In the genomic region with DNA sequence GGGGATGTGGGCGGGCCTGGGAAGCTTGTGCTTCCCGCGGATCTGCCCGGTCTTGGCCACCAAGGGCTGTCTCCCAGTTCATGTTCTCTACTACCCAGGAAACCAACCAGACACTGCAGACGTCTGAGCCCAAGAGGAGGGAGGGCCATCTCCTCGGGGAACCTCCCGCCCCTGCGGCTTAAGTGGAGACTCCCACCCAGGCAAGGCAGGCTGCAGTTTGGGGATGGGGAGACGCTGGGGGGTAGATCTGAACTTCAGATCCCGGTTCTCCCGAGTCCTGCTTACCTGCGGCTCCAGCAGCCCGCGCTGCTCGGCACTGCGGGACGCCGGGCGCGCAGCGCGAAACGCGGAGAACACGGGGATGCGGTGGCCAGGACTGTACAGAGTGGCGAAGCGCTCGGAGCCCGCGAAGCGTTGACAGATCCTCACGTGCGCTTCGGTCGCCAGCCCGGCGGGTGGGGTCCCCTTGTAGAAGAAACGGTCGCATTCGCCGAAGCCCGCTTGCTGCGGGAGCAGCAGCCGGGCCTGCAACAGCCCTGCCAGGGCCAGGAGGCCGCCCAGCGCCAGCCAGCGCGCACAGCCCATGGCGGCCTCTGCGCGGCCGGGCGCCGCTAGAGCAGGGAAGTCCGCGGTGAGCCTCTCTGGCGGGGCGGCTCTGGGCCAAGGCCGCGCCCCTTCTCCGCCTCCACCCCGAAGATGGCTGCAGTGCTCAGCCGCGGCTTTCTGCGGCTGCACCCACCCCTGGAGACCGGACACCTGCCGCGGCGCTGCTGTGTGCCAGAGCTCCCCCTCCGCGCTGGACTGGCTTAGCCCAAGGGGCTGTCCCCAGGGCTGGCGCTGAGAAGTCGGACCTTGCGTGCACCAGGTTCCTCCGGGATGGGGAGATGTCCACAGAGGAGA, we compare ENCODE assay signal across 8 mouse cellular contexts. TPM values are rescaled to one million over a fixed set of nuclear protein-coding genes. Genes with fewer than 3 reads are reported as not detected.
DNase-seq lines count a peak whose midpoint lies in the region; ATAC-seq and TF ChIP-seq lines count a peak whose summit lies in the region.

No protein-coding gene starts in this region.

- H3K4me3 ChIP-seq in bone marrow, adult 2 months (replicated peaks; ENCODE audit: control insufficient read depth, low read depth, low read length): peak overlapping the region; percentile 98
- H3K4me3 ChIP-seq in embryonic facial prominence, embryonic 15.5 days (replicated peaks): peak overlapping the region; percentile 76
- peak overlapping the region; percentile 75 for H3K4me3 ChIP-seq in heart, embryonic 10.5 days
- peak overlapping the region; percentile 60 for H3K4me3 ChIP-seq in kidney, embryonic 15.5 days (replicated peaks)

- TF ChIP-seq CTCF in bone marrow, adult 2 months (IDR thresholded peaks at IDR 0.05; ENCODE audit: control insufficient read depth, insufficient read depth, low read length): no peak

- peak; percentile 95; the same call in 1 of the 2 replicates for TF ChIP-seq POLR2A in bone marrow, adult 2 months (IDR thresholded peaks at IDR 0.05; ENCODE audit: borderline replicate concordance, control insufficient read depth, low read depth, low read length)

- H3K36me3 ChIP-seq in embryonic facial prominence, embryonic 15.5 days: no peaks in the 10 kb centered on the region
- no peaks in the 10 kb centered on the region for H3K36me3 ChIP-seq in heart, embryonic 10.5 days
- no peaks in the 10 kb centered on the region for H3K36me3 ChIP-seq in kidney, embryonic 15.5 days

- no peaks in the 10 kb centered on the region for H3K27me3 ChIP-seq in embryonic facial prominence, embryonic 15.5 days
- H3K27me3 ChIP-seq in heart, embryonic 10.5 days (ENCODE audit: insufficient read depth, poor library complexity, severe bottlenecking): peaks cover 17% of the 10 kb centered on the region
- H3K27me3 ChIP-seq in kidney, embryonic 15.5 days: 0 out of 2 replicates have a peak, but pooled peaks cover 3% of the 10 kb centered on the region

- peak overlapping the region; percentile 91 for H3K27ac ChIP-seq in bone marrow, adult 2 months (ENCODE audit: control insufficient read depth, insufficient read depth, low read depth, low read length, poor library complexity)
- H3K27ac ChIP-seq in embryonic facial prominence, embryonic 15.5 days (replicated peaks): peak overlapping the region; percentile 82
- peak overlapping the region; percentile 91 for H3K27ac ChIP-seq in heart, embryonic 10.5 days
- H3K27ac ChIP-seq in kidney, embryonic 15.5 days: peak overlapping the region; percentile 72

- peak overlapping the region; percentile 68 for H3K9ac ChIP-seq in embryonic facial prominence, embryonic 15.5 days
- peak overlapping the region; percentile 56 for H3K9ac ChIP-seq in kidney, embryonic 15.5 days

- peak overlapping the region; percentile 94 for H3K4me2 ChIP-seq in embryonic facial prominence, embryonic 15.5 days (replicated peaks)
- peak overlapping the region; percentile 91 for H3K4me2 ChIP-seq in kidney, embryonic 15.5 days

- DNase-seq in 416B (ENCODE audit: low read depth) (peak; percentile 89), liver (peak; percentile 92)
- DNase-seq in heart, embryonic 10.5 days (ENCODE audit: low spot score): peak; percentile 94
- DNase-seq in monocyte, adult 2 months (ENCODE audit: low read depth in 1 of 2, low spot score in 2 of 2): peak; percentile 43 to 72
- peak; percentile 79 to 83 for DNase-seq in spleen, postnatal 14 days (ENCODE audit: low spot score in 2 of 2)

- peak; percentile 93 for ATAC-seq in embryonic facial prominence, embryonic 15.5 days (ENCODE audit: insufficient number of reproducible peaks, low FRiP score, low TSS enrichment, low read depth)
- peak; percentile 98 for ATAC-seq in kidney, embryonic 15.5 days (replicated peaks; ENCODE audit: low FRiP score)

- under 1% methylated on average over 75 of the region's 76 CpGs for WGBS in bone marrow, adult 2 months
- under 1% methylated on average over 76 of the region's 76 CpGs for WGBS in embryonic facial prominence, embryonic 15.5 days
- WGBS in heart, embryonic 10.5 days: under 1% methylated on average over 71 of the region's 76 CpGs
- under 1% methylated on average over 76 of the region's 76 CpGs for WGBS in kidney, embryonic 15.5 days

- H3K9me3 ChIP-seq in embryonic facial prominence, embryonic 15.5 days (replicated peaks): no peaks in the 10 kb centered on the region
- H3K9me3 ChIP-seq in heart, embryonic 10.5 days: no peaks in the 10 kb centered on the region
- no peaks in the 10 kb centered on the region for H3K9me3 ChIP-seq in kidney, embryonic 15.5 days (replicated peaks)

- H3K4me1 ChIP-seq in bone marrow, adult 2 months (ENCODE audit: control insufficient read depth, insufficient read depth, low read length): peaks cover 2% of the 10 kb centered on the region; the same call in 1 of the 2 replicates
- H3K4me1 ChIP-seq in embryonic facial prominence, embryonic 15.5 days: peaks cover 21% of the 10 kb centered on the region; the same call in 1 of the 2 replicates
- peaks cover 17% of the 10 kb centered on the region for H3K4me1 ChIP-seq in heart, embryonic 10.5 days
- H3K4me1 ChIP-seq in kidney, embryonic 15.5 days: peaks cover 22% of the 10 kb centered on the region

RNA-seq across cellular contexts. Expression of a gene that starts 0.7 kb away (rescaled TPM):
- polyA plus RNA-seq in bone marrow, adult 2 months (2011; ENCODE audit: insufficient read depth, insufficient read length, low replicate concordance, missing spikeins): 18.5 and 25.0 TPM in 2 replicates
- polyA plus RNA-seq in embryonic facial prominence, embryonic 15.5 days (2015; fragmentation: Nextera tagmentation; extraction: Ambion mirVana): 24.8 and 25.0 TPM in 2 replicates
- 11.4 TPM in 2 replicates for polyA plus RNA-seq in heart, embryonic 10.5 days (2016; fragmentation: Nextera tagmentation; extraction: Ambion mirVana)
- polyA plus RNA-seq in kidney, embryonic 15.5 days (2015; fragmentation: Nextera tagmentation; extraction: Ambion mirVana): 13.3 and 13.5 TPM in 2 replicates

Comparison
In these comparisons a context has a peak if more than half of its experiments do, and no peak if none do; other contexts are left out.
1. Peak in every context shown above with its lines: DNase-seq, ATAC-seq, H3K4me3 ChIP-seq and H3K27ac ChIP-seq.